Mouse (Mus musculus) embryo, embryonic 10 days (tissue): ENCODE data around the gene Tbx10.
A peak's percentile ranks its signal among the peaks of the same experiment; 100 is the strongest.

Experiments
- DNase-seq: peaks from one replicate; pipeline ENCODE4 v3.0.0-alpha.2; 2015; ENCODE audit warnings: low spot score

The Tbx10 gene

DNA sequence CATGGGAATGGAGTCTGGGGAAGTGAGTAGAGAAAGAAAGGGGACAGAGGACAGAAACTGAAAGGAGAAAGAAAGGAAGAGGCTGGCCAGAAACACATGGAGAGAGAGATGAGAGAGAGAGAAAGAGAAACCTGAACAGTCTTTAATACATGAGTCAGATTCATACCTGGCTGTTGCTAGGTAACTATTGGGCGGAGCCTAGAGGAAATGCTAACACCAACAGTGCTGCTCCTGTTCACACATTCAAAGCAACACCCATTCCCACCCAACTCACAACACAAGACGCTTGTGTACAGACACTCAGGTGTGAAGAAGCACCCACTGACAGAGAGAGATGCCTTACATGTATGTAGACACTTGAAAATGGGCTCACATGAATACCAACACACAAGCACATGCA, 16.7 kb upstream of the Tbx10 start:
- DNase-seq = no peak

DNA sequence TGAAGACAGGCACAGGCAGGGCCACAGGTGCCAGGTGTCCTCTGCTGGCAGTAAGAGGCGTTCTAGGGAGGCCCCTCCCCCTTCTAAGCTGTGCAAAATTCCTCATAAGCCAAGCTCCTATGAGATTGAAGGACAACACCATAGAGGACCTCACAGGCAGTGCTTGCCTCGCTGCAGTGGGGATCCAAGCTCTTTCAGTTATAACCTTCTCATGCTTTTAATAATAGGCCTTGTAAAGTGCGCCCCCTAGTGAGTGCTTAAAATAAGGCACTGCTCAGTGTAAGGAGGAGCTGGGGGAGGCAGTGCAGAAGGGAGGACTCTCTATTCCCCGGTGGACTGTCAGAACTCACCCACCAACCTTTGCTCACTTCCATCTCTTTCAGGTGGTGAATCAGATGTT, 12.2 kb upstream of the Tbx10 start:
- DNase-seq = peak; percentile 91

DNA sequence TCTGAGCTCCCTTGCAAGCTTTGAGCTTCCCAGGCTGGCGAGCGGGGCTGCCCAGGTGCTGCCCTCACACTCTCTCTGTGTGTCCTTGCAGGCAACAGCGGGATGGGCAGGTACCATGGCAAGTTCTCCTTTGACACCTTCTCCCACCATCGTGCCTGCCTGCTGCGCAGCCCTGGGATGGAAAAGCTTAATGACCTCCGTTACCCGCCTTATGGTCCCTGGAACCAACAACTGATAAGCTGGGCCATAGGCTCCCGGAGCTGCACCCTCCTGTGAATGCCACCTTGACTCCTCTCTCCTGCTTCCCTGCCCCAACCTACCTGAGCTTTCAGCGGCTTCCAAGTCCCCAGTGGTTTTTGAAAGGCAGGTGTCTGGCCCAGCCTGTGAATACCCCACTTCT, 11.6 kb upstream of the Tbx10 start:
- no peak for DNase-seq

DNA sequence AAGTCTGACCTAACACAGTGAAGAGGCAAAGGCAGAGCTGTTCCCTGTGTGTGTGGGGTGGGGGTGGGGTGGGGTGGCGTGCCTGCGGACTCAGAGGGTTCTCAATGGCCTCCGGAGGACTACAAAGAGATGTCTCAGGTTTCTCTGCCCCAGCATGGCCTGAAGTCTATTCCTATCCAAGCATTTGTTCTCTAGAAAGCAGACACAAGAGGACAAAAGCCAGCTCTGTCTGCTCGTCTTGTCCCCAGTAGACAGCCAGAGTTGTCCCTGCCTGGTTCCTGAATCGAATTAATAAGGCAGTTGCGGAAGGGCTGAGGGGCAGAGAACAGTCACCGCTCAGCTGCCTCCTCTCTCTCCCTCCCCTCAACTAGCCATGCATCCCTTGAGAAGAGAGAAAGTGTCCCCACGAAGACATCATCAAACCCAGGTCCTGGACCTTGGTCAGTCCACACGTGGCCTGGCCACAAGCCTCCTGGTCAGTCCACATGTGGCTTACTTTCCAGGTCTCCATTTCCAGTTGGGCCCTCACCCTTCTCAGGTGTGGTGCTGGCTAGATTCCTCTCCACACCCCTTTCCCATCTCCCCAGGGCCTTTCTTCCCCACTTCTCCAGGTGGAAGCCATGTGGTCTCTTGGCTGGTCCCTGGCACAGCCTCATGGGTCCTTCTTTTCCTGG, 8.9 kb upstream of the Tbx10 start:
- DNase-seq = peak; percentile 34

DNA sequence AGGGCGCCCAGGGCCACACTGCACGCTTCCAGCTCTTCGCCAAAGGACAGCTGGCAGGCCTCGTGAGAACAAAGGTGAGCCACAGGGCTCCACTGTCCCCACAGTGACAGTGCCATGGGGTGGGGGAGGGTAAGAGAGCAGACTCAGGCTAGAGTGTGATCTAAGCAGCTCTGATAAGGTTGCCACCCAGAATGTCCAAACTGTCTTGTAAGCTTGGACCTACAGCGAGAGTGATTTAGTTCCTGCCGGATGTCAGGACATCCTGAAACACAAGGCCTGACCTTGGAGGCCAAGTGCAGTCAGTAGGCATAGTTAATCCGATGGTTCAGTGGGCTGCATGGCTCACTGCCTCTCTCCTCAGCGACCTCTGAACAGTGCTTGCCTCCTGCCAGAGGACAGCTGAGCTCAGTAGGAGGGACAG, 7.3 kb upstream of the Tbx10 start:
- peak; percentile 66 for DNase-seq

DNA sequence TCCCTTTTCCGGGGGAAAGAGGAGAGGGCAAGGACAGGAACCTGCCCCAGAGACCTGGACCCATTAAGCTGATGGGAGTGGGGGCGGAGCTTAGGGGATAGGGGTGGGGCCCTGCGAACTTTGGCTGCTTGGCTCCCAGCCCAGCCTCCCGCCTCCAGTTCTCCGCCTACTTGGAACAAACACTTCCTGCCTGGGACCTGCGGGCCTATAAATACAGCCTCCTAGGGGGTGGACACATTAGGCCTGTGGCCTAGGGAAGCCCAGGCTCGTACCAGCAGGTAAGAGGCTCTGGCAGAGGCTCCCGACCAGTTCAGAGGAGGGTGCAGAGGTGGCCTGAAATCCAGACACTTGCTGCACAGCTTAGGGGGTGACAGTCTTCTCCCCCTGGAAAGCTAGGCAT, 6.2 kb upstream of the Tbx10 start, which contains the start of gene Acy3:
Gene Acy3 (plus strand): TSS at position 237 of the 400 bp plus-strand sequence.
- DNase-seq = peak; percentile 55

DNA sequence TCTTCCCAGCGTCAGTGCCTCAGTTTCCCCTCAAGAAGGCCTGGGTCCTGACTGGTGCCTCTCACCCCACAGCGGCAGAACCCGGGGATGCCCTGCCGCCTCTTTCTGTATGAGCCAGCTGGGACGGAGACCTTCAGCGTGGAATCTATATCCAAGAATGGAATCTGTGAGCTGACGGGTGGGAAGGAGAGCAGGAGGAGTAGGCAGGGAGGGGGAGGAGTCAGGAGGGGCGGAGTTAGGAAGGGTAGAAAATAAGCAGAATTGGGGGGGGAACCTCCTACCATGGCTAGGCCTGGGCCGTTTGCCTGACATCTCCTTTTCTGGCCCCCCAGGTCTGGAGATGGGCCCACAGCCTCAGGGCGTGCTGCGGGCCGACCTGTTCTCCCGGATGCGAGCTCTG, 4.5 kb upstream of the Tbx10 start:
- DNase-seq = no peak

DNA sequence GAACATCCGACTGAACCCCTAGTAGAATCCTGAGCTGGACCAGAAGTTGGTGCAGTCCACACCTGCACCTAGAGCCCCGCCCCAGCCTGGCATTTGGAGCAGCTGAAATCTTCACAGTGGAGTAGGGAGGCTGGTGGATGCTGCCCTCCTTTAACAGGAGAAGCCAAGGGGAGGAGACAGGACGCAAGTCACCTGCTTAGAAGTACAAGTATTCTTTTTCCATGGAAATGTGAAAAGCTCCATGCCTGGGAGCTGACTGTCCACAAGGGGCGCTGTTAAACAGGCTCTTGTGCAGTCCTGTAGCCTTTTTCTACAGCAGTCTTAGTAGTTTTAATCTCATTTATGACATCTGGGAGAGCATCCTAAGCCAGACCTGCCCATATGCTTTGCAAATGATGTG, 3.8 kb upstream of the Tbx10 start:
- no peak for DNase-seq

DNA sequence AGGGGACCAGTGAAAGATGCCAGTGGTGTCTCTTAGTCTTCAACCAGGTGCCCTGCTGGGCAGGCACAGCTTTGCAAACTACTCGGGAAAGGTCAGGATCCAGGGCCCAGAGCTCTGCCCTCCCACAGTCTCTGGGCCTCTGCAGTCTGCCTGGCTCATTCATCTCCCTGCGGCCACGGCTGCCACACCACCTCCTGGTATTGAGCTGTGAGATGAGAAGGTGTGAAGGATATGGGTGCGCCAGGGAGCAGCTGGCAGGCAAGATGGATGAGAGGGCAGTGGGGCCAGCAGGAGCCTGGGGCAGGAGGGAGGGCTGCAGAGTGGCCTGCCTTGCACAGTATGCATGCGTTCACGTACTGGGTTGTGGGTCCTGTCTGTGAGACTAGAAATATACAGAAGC, 1.7 kb upstream of the Tbx10 start:
- peak; percentile 35 for DNase-seq

DNA sequence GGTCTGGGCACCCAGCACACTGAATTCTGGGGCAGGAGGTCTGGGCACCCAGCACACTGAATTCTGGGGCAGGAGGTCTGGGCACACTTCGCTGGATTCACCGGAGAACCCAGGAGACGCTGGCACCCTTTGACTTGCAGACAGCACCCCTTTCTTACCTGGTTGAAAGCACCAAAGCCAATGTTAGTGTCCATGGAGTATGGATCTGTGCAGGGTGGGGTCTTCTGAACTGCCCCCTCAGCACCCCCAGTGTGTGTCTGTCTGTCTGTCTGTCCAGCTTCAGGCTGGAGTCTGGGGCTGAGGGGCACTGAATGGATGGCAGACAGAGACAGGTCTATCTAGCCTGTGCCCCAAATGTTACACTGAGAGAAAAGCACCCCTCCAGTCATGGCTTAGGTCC, 990 bp upstream of the Tbx10 start:
- DNase-seq = no peak

DNA sequence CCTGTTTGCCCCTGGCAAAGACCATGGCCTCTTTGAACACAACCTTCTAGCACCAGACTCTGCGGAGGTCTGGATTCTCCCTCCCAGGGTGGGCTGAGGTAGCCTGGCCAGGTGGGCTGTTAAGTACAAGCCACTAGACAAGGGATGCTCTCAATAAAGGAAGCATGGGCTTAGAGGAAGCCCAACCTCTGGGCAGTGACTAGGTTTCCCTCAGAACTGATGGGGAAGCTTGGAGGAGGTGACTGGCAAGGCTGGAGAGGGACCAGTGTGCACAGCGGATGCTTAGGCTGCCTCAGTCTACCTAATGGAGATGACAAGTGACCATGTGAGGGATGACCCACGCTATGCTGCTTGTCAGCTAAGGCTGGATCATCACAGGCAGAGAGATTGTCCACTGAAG, 586 bp upstream of the Tbx10 start:
- DNase-seq = no peak

DNA sequence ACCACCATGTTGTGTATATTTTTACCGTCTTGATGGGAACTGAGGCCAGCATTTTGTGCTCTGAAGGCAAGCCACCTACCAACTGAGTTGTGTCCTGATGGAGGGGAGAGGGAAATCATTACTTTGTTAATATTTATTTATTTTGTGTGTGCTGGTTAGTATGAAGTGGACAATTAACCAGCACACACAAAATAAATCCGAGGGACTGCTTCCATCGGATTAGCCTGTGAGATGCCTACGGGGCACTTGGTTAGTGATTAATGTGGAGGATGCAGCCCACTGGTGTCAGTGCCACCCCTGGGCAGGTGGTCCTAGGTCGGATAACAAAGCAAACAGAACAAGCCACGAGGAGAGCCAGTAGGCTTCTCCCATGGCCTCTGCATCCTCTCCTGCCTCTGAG, 2.4 kb downstream of the Tbx10 start:
- DNase-seq = no peak

DNA sequence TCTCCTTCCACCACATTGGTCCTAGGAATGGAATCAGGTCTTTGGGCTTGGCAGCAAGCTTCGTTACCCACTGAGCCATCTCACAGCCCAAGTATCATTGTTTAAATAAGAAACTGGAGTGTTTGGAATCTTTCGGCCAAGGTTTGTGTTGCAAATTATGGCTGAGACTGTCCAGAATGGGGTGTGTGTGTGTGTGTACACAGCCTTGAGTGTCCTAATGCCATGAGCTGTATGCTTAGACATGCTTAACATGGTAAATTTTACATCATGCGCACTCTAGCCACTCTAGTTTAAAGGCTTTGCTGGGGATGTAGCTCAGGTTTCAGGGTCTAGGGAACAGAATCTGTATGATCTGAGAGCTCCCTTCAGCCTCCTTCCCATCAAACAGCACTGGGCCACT, 3.0 kb downstream of the Tbx10 start:
- DNase-seq = no peak

DNA sequence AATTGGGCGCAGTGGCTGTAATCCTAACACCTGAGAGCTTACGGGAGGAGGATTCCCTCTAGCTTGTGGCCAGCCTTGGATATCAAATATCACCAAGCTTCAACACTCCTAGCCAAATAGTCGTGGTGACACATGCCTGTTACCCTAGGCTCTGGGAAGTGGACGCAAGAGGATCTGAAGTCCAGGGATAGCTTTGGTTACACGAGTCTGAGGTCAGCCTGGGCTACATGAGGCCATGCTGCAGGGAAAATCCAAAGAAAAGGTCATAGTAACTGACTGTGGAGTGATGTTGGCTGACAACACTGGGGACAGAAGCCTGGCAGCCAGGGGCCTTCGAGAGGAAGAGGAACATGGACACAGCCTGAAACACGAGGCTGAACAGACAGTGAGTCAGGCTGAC, 3.6 kb downstream of the Tbx10 start:
- no peak for DNase-seq

DNA sequence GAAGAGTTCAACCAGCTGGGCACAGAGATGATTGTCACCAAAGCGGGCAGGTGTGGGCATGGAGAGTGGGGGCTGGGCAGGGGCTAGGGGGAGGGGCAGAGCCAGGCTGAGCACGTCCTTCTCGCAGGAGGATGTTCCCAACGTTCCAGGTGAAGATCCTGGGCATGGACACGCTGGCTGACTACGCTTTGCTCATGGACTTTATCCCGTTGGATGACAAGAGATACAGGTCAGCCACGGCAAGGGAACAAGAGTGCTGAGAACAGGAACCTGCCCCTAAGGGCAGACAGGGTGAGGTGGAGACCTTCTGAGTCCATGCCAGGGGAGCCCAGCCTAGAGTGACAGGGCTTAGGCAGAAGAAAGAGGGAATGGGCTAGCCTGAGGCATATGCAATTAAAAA, 4.2 kb downstream of the Tbx10 start:
- DNase-seq = no peak

DNA sequence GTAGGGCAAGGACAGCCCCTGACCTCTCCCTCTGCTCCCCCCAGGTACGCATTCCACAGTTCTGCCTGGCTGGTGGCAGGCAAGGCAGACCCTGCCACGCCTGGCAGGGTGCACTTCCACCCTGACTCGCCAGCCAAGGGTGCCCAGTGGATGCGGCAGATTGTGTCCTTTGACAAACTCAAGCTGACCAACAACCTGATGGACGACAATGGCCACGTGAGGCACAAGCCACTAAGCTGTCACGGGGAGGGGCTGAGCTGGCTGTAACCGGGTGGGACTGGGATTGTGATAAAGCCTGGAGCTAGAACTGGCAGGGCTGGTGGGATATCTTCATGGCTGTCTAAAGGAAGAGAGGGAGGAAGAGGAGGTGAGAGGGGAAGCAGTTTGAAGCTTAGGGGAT, 4.7 kb downstream of the Tbx10 start:
- no peak for DNase-seq

DNA sequence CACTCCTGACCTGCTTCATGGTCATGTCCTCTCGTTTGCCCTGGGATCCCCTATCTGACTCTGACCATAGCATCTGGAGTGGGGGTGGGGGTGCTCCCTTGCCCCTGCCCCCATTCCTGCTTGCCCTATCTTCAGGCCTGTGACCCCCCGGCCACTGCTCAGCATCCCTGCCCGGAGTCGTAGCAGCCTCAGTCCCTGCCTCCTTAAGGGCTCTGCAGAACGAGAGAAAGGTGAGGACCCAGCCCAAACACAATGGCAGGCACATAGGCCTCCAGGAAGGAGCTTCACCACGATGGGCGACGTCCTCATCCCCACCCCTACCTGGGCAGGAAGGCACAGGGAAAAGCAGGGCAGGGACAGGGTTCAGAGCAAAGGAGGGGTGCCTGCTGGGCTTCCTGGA, 5.8 kb downstream of the Tbx10 start:
- DNase-seq = no peak

DNA sequence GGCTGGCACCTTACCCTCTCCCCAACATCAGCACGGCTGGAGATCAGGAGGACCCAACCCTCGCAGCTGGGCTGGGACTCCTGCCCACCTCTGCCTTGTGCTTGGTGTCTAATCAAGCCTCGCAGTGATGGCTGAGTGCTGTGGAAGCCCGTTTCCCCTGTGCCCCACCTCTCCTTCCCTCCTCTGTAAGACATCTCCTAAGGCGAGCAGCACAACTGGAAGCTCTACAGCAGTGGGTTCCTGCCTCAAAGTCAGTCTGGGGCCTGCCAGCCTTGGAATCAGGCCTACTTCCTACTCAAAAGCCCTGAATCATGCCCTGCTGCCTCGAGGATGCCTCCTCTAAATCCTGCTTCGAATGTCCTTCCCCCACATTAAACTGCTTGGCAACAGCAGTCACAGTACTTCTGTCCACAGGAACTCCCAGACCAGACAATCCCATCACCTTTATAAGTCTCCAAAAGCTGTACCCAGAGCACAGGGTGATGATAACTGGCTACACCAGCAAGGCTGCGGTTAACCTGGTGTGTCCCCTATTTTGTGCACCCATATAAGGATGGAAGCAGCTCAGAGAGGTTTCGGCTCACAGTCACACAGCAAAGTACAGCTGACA, 6.7 kb downstream of the Tbx10 start:
- no peak for DNase-seq

DNA sequence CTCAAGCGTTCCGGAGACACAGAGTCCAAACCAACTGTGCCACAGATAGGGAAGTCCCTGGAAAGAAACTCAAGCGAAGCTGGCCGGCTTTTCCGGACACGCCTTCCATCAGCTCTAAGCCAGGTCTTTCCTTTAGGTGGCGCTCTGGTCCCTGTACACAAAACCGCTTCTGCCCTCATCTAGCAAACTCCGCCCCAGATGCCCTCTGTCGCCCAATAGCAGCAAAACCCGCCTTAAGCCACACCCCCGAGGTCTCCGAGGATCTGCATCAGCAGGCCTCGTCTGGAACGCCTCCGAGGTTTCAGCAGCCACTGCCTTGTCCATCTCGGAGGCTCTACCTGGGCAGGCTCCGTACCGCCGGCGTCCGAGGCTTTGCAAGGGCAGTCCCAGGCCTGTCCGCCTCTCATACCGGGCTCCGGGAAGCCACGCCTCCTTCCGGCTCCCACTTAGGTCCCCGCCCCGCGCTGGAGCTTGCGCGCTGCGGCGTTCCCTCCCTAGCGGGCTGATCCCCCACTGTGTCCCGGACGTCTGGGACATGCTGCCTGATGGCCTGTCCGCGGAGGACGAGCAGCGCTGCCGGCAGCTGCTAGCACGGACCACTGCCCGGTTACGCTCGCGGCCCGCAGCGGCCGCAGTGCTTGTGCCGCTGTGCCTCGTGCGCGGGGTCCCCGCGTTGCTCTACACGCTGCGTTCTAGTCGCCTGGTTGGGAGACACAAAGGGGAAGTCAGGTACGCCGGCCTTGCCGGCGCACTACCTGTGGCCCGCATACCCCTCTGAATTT, 7.8 kb downstream of the Tbx10 start, which contains the start of the genes Nudt8 and Gm49405:
Gene Nudt8 (plus strand): TSS at position 462 of the 782 bp plus-strand sequence.
Gene Gm49405 (plus strand): TSS at position 508 of the 782 bp plus-strand sequence.
- DNase-seq = peak; percentile 98

DNA sequence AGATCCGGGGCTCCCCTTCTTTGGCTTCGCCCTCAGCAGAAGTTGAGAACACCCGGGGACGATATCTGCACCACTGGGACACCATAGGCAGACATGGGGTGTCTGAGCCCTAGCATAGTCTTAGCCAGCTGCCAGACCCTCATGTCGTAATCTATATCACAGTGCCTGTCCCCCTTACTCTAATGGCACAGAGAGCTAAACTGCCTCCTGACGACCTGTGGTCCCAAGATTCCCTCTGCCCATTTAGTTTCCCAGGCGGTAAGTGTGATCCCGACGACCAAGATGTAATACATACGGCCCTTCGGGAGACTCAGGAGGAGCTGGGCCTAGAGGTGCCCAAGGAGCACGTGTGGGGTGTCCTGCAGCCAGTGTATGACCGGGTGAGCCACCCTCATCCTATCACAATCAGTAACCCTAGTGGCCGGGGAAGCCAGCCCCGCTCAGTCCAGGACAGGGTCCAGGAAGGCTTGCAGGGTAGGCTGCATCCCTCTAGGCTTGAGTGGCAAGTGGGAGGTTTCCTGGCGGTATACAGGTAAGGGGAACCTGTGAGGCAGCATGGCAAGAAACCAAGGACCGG, 8.5 kb downstream of the Tbx10 start:
- DNase-seq = no peak

DNA sequence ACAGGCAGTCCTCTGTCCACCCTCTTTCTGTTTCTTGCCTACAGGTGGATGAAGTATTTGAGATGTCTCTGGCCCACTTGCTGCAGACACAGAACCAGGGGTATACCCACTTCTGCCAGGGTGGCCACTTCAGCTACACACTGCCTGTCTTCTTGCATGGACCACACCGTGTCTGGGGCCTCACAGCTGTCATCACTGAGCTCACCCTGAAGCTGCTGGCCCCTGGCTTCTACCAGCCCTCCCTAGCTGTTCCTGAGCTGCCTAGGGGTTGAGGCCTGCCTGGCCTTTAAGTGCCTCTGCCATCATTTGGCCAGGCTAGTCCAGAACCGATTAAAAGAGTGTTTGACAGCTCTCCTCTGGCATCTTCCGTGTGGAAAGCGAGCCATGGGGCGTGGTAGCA, 9.2 kb downstream of the Tbx10 start:
- DNase-seq = no peak

DNA sequence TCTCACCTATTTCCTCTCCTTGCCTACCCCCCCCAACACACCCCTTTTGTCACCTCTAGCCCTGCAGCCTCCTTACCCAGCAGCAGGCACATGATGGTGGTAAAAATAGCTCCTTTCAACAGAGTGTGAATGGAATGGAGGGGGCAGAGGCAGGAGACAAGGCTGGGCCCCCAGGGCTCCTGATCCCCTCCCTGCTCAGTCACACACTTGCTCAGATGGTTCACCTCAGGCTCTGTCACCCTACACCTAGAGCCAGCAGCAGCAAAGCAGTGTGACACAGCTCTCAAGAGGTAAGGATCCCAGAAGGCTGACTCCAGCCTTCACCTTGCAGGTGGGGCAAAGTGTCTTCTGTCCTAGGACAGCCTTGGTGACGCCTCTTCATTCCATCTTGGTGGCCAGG, 10.6 kb downstream of the Tbx10 start, which contains the start of gene Doc2g:
Gene Doc2g (plus strand): TSS at position 202 of the 400 bp plus-strand sequence.
- no peak for DNase-seq

DNA sequence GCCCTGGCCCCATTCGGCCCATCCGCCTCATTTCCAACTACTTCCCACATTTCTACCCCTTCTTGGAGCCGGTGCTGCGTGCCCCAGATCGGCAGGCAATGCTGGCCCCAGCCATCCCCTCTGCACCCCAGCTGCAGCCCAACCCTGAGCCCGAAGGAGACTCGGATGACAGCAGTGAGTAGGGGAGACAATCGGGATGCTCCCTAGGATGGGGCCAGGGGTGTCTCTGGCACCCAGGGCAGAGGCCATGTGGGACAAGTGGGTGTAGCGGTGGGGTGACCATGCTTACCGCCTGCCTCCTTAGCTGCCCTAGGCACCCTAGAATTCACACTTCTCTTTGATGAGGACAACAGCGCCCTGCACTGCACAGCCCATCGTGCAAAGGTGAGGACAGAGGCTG, 11.1 kb downstream of the Tbx10 start:
- DNase-seq = no peak
